Mouse (Mus musculus): ENCODE data around the gene Cox5a.

GRCm38 (mm10) chr9:57497236-57497635 is 23.8 kb upstream of the Cox5a start:
- TF ChIP-seq CTCF (IDR thresholded peaks at IDR 0.05; ENCODE audit: low read depth) = no peak
- TF ChIP-seq EP300 (IDR thresholded peaks at IDR 0.05; ENCODE audit: low read depth) = no peak

All from liver, embryonic 14.5 days (tissue).